Mouse (Mus musculus) embryonic facial prominence, embryonic 11.5 days (tissue): ENCODE measurements around the gene Aim2. TPM values are rescaled to one million over a fixed set of nuclear protein-coding genes. Genes with fewer than 3 reads are reported as not detected.

Source experiments
- ATAC-seq: fragments of 200-750 bp; cut with Nextera tagmentation; replicated peaks from 2 replicates; pipeline ENCODE4 v1.8.0; 2017; ENCODE audit warnings: low read depth; ENCODE audit not compliant: insufficient number of reproducible peaks, low FRiP score, low TSS enrichment
- DNase-seq: peaks from one replicate; pipeline ENCODE4 v3.0.0-alpha.2; 2015; ENCODE audit warnings: low spot score
- H3K27ac ChIP-seq: fragments of 300-500 bp; sonication (generic); replicated peaks from 2 replicates; pipeline ENCODE4 v1.5.1; 2014; ENCODE audit warnings: mild to moderate bottlenecking, low read depth, low read length, control low read depth
- H3K27me3 ChIP-seq: fragments of 300-500 bp; sonication (generic); 2 replicates; pipeline ENCODE4 v1.6.1; 2014; ENCODE audit warnings: mild to moderate bottlenecking, low read length, moderate library complexity, mixed read lengths; ENCODE audit not compliant: control insufficient read depth, insufficient read depth
- H3K36me3 ChIP-seq: fragments of 300-500 bp; sonication (generic); replicated peaks from 2 replicates; pipeline ENCODE4 v1.6.1; 2014; ENCODE audit warnings: low read depth, mild to moderate bottlenecking, low read length, moderate library complexity, mixed read lengths; ENCODE audit not compliant: control insufficient read depth, insufficient read depth
- H3K4me1 ChIP-seq: fragments of 300-500 bp; sonication (generic); 2 replicates; pipeline ENCODE4 v1.6.1; 2014; ENCODE audit warnings: low read length, mixed read lengths; ENCODE audit not compliant: control insufficient read depth, insufficient read depth
- H3K4me2 ChIP-seq: fragments of 300-500 bp; sonication (generic); 2 replicates; pipeline ENCODE4 v1.6.1; 2014; ENCODE audit warnings: low read depth, mild to moderate bottlenecking, control low read depth, low read length, moderate library complexity
- H3K4me3 ChIP-seq: fragments of 300-500 bp; sonication (generic); 2 replicates; pipeline ENCODE4 v1.5.1; 2014; ENCODE audit warnings: low read depth, low read length, control low read depth
- H3K9ac ChIP-seq: fragments of 300-500 bp; sonication (generic); replicated peaks from 2 replicates; pipeline ENCODE4 v1.6.1; 2014; ENCODE audit warnings: mild to moderate bottlenecking, control low read depth, low read length
- H3K9me3 ChIP-seq: fragments of 300-500 bp; sonication (generic); replicated peaks from 2 replicates; pipeline ENCODE4 v1.6.1; 2016; ENCODE audit warnings: mild to moderate bottlenecking, low read length, inconsistent platforms, mixed read lengths; ENCODE audit not compliant: control insufficient read depth
- WGBS: fragments of 180-500 bp; shearing (Covaris S2); extraction: QIAGEN DNeasy Blood & Tissue Kit; methylation state at CpG from one replicate; pipeline ENCODE4 v1.1.7; 2014; 5-methylcytosine and 5-hydroxymethylcytosine counted together
- polyA plus RNA-seq: library from polyadenylated mRNA; unstranded; fragments of >200 nt; fragmentation: Nextera tagmentation; extraction: Ambion mirVana; gene quantifications from 2 replicates; pipeline ENCODE4 v1.2.1, GENCODE M21; 2014

Aim2 gene
- polyA plus RNA-seq, 1 experiment from 2014 or later = 2.1 TPM

GRCm38 (mm10) chr1:173364125-173364800 lies 13.6 kb downstream of the Aim2 start:
- H3K27ac ChIP-seq = no peak overlapping the region
- WGBS = 84% methylated on average over 4 of the region's 4 CpGs
- no peak for ATAC-seq

GRCm38 (mm10) chr1:173365970-173366409 lies 15.3 kb downstream of the Aim2 start:
- no peak overlapping the region for H3K27ac ChIP-seq
- H3K9ac ChIP-seq = no peak overlapping the region
- under 1% methylated on average over 13 of the region's 13 CpGs for WGBS
- no peak for DNase-seq
- H3K36me3 ChIP-seq = no peaks in the 10 kb centered on the region
- peak overlapping the region; percentile 18; the same call in 1 of the 2 replicates for H3K4me3 ChIP-seq
- peaks cover 5% of the 10 kb centered on the region; the same call in 1 of the 2 replicates for H3K27me3 ChIP-seq
- H3K4me1 ChIP-seq = no peaks in the 10 kb centered on the region
- peak; percentile 24 for ATAC-seq
- H3K9me3 ChIP-seq = no peaks in the 10 kb centered on the region
- peak overlapping the region; percentile 92 for H3K4me2 ChIP-seq

More at GRCm38 (mm10) chr1:173364125-173364800, 13.6 kb downstream of the Aim2 start:
- H3K4me1 ChIP-seq = no peaks in the 10 kb centered on the region
- no peak for DNase-seq
- H3K9ac ChIP-seq = no peak overlapping the region
- no peak overlapping the region for H3K4me3 ChIP-seq
- H3K27me3 ChIP-seq = peaks cover 5% of the 10 kb centered on the region; the same call in 1 of the 2 replicates
- H3K9me3 ChIP-seq = no peaks in the 10 kb centered on the region
- no peaks in the 10 kb centered on the region for H3K36me3 ChIP-seq
- H3K4me2 ChIP-seq = no peak overlapping the region

- peak overlapping the region; percentile 62 for H3K4me3 ChIP-seq
- under 1% methylated on average over 31 of the region's 31 CpGs for WGBS
Observed at GRCm38 (mm10) chr1:173366701-173367355, 16.1 kb downstream of the Aim2 start.

GRCm38 (mm10) chr1:173367356-173368046 lies 16.8 kb downstream of the Aim2 start, which contains the start of gene Cadm3:
Gene Cadm3 (minus strand): TSS chr1:173367695.
- Histone ChIP-seq H3K4me1 (no peaks in the 10 kb centered on the region), H3K36me3 (no peaks in the 10 kb centered on the region), H3K27ac (no peak within 1 kb of the TSS), H3K9me3 (no peaks in the 10 kb centered on the region), H3K9ac (peak within 1 kb of the TSS; percentile 57), H3K4me3 (peak within 1 kb of the TSS; percentile 62), H3K4me2 (peak within 1 kb of the TSS; percentile 92), H3K27me3 (peaks cover 5% of the 10 kb centered on the region; the same call in 1 of the 2 replicates)
- ATAC-seq (peak; percentile 87), DNase-seq (peak; percentile 60)
- 0% methylated on average over 28 of the region's 46 CpGs for WGBS

More at GRCm38 (mm10) chr1:173366701-173367355, 16.1 kb downstream of the Aim2 start:
- DNase-seq = no peak
- H3K36me3 ChIP-seq = no peaks in the 10 kb centered on the region
- H3K9ac ChIP-seq = peak overlapping the region; percentile 57
- peak overlapping the region; percentile 92 for H3K4me2 ChIP-seq
- peaks cover 5% of the 10 kb centered on the region; the same call in 1 of the 2 replicates for H3K27me3 ChIP-seq
- peak; percentile 45 for ATAC-seq
- H3K4me1 ChIP-seq = no peaks in the 10 kb centered on the region
- no peaks in the 10 kb centered on the region for H3K9me3 ChIP-seq
- H3K27ac ChIP-seq = no peak overlapping the region

- H3K27me3 ChIP-seq = peaks cover 5% of the 10 kb centered on the region; the same call in 1 of the 2 replicates
- no peak overlapping the region for H3K9ac ChIP-seq
- no peak overlapping the region for H3K4me3 ChIP-seq
- no peak for DNase-seq
- no peak for ATAC-seq
- H3K36me3 ChIP-seq = no peaks in the 10 kb centered on the region
- H3K27ac ChIP-seq = no peak overlapping the region
- no peaks in the 10 kb centered on the region for H3K4me1 ChIP-seq
- H3K9me3 ChIP-seq = no peaks in the 10 kb centered on the region
- no peak overlapping the region for H3K4me2 ChIP-seq
- 74% methylated on average over 2 of the region's 2 CpGs for WGBS
Observed at GRCm38 (mm10) chr1:173369611-173370010, 18.9 kb downstream of the Aim2 start.

GRCm38 (mm10) chr1:173370456-173370855 lies 19.8 kb downstream of the Aim2 start:
- WGBS = 66% methylated on average over 6 of the region's 6 CpGs
- Histone ChIP-seq H3K4me2 (no peak overlapping the region), H3K27me3 (peaks cover 5% of the 10 kb centered on the region; the same call in 1 of the 2 replicates), H3K9me3 (no peaks in the 10 kb centered on the region), H3K36me3 (no peaks in the 10 kb centered on the region), H3K9ac (no peak overlapping the region), H3K27ac (no peak overlapping the region), H3K4me1 (no peaks in the 10 kb centered on the region), H3K4me3 (no peak overlapping the region)
- ATAC-seq (no peak), DNase-seq (no peak)

GRCm38 (mm10) chr1:173371586-173371985 lies 20.9 kb downstream of the Aim2 start:
- H3K27me3 ChIP-seq = peaks cover 5% of the 10 kb centered on the region; the same call in 1 of the 2 replicates
- H3K4me3 ChIP-seq = no peak overlapping the region
- no peaks in the 10 kb centered on the region for H3K4me1 ChIP-seq
- DNase-seq = no peak
- H3K36me3 ChIP-seq = no peaks in the 10 kb centered on the region
- ATAC-seq = no peak
- no peak overlapping the region for H3K4me2 ChIP-seq
- no peak overlapping the region for H3K9ac ChIP-seq
- 76% methylated on average over 6 of the region's 6 CpGs for WGBS
- H3K27ac ChIP-seq = no peak overlapping the region
- no peaks in the 10 kb centered on the region for H3K9me3 ChIP-seq
